Mouse (Mus musculus): ENCODE data around the gene Vmn2r101.

Gene Vmn2r101

GRCm38 (mm10) chr17:19576927-19577326 is at the start of gene Vmn2r101:
Gene Vmn2r101 (plus strand): TSS chr17:19577227.
- DNase-seq (ENCODE audit: low spot score), result no peak

GRCm38 (mm10) chr17:19629328-19629727 is 52.3 kb downstream of the Vmn2r101 start:
- no peak for DNase-seq (ENCODE audit: low spot score)

DNA sequence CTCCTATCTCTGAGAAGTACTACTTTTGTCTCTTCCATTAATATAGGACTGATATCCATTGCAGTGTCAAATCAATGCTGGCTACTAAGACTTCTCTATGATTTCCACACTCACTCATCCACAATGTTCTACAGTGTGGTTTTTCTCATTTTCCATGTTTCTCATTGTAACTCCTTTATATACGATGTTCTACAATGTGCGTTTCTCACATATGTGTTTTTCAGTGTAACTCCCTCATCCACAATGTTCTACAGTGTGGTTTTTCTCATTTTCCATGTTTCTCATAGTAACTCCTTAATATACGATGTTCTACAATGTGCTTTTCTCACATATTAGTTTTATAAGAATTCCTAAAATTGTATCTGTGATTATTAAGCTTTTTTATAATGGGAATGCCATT is 81.4 kb downstream of the Vmn2r101 start:
- DNase-seq (ENCODE audit: low spot score), result no peak

GRCm38 (mm10) chr17:19660028-19660427 is 83.0 kb downstream of the Vmn2r101 start, which contains the start of gene Vmn2r102:
Gene Vmn2r102 (plus strand): TSS chr17:19660328.
- no peak for DNase-seq (ENCODE audit: low spot score)
